Mouse (Mus musculus) spleen, postnatal 10 days (tissue): ENCODE measurements around the gene Arhgef10l.
"Not testable (repeated sequence)": the region's sequence is repeated elsewhere in the genome, so short reads cannot be mapped to it uniquely, and the experiment has no call there.

Experiments used
- DNase-seq, 2 experiments: peaks; one replicate each; pipeline ENCODE4 v3.0.0; 2021 to 2022; ENCODE audit warnings: low spot score in 2 of 2

Gene Arhgef10l

DNA sequence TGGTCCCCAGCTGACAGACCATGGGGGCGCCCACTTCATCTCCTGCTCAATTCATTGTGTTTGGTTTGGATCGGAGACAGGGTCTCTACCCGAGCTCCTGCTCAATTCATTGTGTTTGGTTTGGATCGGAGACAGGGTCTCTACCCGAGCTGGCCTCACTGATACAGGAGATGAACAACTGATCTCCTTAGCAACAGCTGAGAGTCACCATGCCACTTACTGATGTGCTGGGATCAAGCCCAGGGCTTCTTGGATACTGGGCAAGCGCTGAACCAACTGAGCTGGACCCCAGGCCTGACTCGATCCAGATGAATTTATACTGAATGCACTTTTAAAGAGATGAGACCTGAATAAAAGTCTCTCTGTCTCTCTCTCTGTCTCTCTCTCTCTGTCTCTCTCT lies 59.6 kb downstream of the Arhgef10l start:
- DNase-seq = no peak

DNA sequence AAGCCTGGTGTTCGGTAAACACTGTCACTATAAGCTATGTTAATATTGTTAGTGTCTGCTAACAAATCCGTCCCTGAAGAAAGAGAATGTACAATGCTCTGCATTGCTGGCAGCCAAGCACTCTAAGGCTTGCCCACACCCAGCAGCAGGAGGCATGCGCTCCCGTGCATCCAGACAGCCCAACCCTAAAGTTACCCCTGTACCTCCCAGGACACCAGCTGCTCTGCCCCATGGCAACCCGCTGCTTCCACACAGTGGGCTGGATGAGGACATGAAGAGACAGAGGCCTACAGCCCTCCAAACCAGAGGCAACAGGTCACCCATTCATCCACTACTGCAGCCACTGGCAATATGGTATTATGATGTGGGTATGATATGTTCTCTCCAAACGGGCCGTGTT lies 60.0 kb downstream of the Arhgef10l start:
- no peak for DNase-seq

DNA sequence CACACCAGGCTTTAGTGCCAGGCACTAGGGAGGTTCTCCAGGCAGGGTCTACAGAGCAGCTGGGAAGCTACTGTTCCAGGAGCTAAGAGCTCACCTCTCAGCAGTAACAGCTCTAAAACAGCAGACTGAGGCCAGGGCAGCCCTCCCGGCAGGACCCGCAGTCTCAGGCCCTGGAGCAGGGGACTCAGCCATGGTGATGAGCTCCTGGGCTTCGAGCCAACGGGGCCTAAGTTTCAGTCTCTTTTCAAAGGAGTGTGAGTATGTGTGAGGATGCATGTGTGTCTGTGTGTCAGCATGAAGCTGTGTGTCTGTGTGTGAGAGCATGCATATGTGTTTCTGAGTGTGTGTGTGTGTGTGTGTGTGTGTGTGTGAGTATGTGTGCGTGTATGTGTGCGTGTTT lies 60.6 kb downstream of the Arhgef10l start:
- DNase-seq = no peak

DNA sequence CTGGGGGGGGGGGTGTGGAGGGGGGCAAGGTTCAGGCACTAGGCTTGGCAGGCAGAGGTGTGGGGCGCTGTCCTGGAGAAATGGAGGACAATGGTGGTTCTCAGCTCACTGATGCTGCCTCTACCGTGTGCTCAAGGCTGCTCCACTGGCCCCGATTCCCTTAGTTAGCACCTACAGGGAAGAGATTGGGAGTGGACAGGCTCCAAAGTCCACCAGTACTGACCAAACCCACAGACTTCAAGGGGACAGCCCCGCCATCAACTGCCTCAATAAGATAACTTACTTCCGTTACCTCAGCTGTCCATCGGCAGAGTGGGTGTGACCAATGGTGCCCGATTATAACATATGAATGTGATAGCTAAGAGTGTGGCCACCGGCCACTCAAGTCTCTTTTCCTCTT lies 61.3 kb downstream of the Arhgef10l start:
- DNase-seq = no peak

DNA sequence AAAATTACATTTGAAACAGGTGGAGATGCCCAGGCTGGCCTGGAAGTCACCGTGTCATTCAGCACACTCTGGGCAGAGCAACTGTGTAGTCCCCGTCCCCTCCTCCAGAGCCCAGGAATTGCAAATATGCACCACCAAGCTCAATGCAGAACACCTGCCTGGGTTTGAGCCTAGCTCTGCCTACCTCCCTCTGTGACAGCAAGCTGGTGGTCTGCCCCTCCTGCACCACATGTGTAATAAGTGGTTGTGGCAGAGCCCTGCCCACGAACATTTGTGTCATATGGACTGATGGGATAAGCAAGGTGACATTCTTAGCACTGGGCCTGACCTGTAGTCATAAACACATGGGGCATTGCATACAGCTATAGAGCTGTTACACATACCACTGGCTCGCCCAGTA lies 63.8 kb downstream of the Arhgef10l start:
- DNase-seq = no peak

DNA sequence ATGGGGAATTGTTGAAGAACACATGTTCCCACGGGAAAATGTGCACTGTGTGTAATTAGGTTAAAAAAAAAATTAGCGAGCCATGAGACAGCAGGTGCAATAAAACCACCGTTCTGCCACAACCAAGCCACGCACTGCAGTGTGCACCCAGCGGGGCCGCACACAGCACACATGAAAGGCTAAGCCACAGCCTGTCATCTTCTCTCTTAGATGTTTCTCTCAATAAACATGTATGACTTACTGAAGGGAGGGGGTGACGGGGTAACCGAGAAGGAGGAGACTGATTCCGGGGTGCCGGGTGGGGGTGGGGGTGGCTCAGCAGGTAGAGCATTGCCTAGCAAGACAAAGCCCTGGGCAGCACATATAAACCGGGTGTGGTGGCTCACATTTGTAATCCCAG lies 64.7 kb downstream of the Arhgef10l start:
- DNase-seq = no peak

DNA sequence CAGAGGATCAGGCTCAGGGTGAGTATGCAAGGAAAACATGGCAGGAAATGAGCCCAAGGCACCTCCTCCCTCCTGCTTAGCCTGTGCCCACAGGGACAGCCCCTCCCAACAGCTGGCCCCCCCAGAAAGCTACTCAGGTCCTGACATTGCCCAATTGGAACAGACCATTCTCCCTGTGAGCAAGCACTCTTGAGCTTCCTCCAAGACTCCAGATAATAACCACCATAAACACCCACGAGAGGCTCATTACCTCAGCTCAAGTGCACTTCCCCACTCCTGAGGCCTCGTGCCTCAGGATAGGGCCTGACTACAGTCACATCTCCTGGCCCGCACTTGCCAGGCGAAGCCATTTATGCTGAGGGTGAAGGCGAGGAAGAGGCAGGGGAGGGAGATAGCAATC lies 67.0 kb downstream of the Arhgef10l start:
- DNase-seq = no peak

DNA sequence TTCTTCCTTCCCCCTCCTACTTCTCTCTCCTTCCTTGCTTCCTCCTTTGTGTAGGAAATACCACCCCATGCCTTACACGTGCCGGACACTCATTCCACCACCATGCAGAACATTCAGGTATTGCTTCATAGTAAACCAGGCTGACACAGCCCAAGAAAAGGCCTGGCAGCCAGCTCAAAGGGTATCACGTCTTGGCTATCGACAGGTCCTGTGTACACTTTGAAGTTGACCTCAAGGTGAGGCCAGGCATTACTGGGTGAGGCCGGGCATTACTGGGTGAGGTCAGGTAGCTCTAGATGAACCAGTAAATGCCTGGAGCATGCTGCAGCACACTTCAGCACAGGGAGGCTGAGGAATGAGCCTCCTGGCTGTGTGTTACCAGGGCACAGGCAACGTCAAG lies 67.9 kb downstream of the Arhgef10l start:
- DNase-seq = no peak

DNA sequence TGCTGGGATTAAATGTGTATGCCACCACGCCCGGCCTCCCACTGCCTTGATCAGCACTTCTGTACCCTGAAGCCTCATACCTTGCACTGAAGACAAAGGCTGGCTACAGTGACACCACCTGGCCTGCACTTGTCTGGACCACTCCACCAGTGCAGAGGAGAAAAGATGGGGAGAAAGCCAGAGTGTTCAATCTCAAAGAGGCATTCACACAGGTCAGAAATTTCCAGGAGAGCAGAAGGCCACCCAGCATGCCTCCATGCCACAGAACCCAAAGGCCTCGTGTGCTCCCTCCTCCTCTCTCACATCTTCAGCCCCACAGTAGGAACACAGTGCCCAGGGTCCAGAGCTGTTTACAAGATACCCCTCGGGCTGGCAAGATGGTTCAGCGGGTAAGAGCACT lies 68.4 kb downstream of the Arhgef10l start:
- no peak for DNase-seq

DNA sequence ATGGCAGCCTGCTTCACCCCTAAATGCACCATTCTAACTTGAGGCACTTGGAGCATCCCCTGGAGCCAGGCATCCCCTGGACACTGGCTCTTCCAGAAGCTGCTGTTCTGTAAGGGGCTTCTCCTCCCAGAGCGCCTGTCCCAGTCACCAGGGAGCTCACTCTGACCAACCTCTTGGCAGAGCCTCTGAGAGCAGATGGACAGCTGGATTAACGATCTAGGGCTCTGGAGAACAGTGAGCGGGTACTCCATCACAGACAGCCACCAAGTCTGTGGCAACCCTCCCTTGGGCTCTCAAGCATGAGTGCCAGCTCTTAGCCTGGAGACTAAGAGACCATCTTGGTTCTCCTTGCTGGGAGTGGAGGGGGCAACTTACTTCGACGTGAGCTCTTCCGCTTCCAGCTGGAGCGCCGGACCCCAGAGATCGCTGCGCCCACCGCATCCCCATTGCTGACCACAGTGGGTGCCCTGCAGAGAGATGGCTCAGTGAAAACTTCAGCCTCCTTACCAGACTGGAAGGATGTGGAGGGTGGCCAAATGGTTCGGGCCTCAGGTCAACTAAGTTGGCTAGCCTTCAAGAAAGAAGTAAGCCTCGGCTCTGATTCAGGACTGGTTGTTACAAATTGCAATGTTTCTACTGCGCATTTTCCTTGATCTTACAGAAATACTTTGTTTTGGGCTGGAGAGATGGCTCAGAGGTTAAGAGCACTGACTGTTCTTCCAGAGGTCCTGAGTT lies 71.9 kb downstream of the Arhgef10l start:
- DNase-seq = no peak

DNA sequence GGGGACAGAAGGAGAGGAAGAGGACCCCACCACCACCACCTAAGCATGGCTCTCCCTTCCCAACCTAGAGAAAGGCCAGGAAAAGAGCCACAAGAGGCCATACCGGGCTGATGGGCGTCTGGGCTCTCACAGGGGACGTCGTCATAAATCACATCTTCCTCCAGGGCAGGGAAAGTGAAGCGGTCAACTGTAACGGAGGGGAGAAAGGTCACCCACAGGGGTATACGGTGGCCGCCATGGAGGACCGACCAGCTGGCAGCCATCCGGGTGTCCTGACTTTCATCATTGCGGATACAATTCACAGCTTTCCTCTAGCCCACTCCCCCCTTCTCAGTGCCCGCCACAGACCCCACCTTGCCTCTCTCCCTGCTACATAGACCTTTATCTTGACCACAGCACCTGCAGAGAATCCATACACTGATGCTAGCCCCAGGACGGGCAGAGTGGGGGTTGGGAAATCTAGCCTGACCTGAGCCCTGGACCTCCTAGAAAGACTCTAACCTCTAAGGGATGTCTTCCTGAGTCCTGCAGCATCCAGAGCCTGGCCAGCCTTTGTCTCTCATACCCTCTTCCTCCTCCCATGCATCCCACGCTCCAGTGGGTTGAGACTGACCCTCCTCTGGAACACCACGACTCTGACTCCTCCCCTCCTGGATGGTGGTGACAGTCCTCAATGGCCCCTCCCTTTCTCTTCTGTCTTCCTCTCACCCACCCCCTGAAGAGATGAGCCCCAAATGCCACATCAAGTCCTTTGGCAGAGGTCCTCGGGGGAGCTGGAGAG lies 72.6 kb downstream of the Arhgef10l start:
- DNase-seq = no peak

DNA sequence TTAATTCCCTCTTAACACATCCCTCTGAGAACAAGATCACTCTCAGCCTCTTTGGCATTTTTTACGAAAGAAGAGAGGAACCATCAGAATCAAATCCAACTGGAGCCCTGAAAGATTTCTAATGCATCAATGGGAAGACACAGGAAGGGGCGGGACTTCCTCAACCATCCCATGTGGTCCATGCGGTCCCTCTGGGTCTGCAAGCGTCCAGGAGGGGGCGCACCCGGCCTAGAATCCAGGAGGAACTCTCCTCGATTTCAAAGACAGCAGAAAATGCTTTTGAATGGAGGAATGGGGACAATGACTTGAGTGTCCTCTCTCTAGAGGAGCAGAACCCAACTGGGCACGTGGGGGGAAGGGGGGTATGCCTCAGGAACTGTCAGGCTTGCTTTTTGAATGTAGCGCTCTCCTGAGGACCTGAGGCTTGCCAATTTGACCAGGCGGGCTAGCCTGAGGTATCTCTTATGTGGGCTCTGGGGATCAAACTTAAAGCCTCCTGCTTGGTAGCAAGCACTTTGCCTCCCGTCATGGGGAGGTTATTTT lies 73.5 kb downstream of the Arhgef10l start:
- peak; percentile 33 to 82 for DNase-seq

DNA sequence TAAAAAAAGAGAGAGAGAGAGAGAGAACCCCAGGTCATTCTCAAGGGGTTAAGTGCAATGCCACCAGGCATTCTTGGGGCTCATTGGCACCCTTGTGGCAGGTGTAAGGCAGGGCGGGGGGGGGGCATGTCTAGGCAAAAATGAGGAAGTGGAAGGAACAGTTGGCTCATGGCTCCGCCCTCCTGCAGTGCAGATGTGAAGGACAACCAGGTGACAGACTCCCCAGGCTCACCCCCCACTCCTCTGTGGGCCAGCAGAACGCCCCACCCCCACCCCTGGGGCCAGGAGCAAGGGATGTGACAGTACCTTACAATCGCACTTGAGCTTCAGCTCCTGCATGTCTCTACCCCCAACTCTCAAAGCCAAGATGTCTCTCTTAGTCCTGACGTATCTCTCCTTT lies 79.3 kb downstream of the Arhgef10l start:
- peak; percentile 20 to 72 for DNase-seq

DNA sequence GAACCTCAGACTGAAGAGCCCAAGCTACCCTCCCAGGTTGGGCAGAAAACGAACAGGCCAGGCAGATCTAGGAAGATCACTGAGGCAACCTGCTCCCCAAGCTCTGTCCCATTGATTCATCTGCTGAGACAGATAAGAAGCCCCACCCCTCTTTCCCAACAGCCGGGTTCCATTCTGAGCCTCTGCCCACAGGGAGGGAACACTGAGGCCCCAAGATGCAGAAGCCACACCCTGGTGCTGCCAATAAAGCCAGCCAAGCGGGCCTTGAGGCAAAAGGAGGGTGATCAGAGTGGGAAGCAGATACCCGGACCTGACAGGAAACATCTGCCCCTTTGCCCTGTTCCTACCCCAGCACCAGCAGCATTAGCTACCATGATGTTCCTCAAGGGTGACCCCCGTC lies 81.6 kb downstream of the Arhgef10l start:
- no peak for DNase-seq

DNA sequence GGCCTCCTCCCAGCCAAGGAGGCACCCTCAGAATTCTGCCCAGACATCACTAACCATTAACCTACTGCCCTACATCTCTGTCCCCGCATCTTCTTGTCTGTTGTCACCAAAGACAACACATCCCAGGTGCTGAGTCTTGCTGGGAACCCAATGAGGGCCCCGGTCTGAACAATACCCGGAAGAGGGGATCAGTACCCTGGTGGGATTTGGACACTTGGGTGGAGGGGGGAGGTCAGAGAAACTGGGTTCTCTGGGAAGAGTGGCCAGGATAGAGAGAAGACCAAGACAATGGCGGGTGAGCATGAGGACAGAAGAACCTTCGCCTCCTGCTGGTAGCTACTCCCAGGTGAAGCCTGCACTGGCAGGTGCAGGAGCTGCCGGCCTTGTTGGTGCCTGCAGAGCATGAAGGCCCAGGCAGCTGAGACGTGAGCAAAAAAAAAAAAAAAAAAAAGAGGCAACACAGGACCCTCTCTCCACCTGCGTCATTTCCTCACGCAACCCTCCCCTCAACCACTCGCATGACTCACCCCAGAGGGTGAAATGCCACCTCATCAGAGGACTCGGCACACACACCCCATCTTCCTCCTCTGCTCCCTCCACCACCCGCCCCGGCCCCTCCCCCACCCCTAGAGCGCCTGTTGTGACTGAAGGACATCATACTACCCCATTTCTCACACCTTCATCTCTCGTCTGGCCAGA lies 83.3 kb downstream of the Arhgef10l start:
- DNase-seq = no peak

DNA sequence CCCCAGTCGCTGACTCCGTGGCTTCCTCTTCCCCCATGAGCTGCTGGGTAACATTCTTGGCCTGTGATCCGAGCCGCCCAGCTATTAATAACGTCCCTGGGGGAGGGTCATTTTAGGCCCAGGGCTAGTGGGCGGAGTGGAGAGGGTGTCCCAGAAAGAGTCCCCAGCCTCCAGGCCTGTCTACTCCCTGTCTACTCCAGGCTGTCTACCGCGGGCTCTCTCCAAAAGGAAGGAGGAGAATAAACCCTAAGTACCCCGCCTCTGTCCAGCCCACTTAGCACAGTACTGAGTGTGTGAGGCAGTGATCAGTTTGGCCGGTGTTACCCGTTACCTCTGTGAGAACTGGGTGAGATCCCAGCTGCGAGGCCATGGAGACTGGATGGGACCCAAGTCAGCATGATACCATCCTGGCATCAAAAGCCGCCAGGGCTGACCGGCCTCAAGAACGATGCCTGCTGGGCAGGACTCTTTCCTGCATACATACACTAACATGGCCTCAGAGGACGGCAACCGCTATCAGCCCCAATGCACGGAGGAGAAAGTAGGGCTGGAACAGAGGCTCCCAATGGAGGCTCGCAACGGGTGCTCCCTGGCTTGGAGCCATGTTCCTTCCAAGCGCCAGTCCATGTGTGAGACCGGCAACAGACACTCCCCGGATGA lies 84.0 kb downstream of the Arhgef10l start:
- DNase-seq = no peak

DNA sequence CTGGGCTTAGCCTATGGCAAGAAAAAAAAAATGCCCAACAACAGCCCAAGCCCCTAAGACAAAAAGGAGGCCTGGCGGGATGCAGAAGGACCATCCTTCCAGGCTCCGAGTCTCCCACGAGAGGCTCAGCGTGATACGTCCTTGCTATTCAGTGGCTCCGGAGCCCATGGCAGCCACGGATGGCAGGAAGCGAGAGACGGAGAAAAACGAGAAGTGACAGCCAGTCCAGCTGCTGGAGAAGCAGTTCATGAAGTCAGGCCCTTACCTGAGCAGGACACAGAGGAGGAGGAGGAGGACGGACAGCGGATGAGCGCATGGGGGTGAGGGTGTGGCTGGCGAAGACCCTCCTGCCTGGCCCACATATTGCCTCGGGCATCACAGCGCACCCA lies 84.5 kb downstream of the Arhgef10l start:
- no peak for DNase-seq

DNA sequence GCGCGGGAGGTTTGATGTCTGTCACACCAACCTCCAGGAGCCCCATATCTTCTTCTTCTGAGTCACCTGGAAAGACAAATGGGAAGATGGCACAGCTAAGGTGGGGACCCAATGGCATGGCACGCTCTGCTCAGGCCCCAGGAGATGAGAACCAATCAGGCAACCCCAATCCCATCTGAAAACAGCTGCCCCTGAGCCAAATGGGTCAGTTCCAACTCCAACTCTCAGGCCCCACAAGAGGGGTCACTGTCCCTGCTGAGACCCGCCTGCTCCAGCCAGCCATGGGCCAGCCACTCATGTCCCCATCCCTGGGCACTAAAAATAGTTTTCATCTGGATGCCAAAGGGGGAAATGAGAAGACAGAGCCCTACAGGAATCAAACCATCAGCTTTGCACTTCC lies 84.9 kb downstream of the Arhgef10l start:
- no peak for DNase-seq

DNA sequence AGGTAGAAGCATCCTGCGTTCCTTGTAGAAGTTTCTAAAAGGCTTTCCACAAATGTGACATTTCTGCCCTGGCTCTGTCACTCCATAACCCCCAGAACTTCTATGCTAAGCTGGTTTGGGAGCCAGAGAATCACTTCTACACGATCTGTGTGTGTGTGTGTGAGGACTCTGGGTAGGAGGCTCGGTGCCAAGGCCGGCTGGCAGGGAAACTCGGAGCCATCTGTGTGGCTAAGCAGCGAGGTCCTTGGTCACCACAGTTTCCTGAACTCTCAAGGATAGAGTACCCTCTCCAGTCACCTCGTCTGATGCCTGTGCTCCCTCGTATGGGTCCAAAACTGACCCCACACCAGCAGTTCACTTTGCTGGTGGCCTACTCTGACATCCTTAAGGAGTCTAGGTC lies 86.2 kb downstream of the Arhgef10l start:
- no peak for DNase-seq

DNA sequence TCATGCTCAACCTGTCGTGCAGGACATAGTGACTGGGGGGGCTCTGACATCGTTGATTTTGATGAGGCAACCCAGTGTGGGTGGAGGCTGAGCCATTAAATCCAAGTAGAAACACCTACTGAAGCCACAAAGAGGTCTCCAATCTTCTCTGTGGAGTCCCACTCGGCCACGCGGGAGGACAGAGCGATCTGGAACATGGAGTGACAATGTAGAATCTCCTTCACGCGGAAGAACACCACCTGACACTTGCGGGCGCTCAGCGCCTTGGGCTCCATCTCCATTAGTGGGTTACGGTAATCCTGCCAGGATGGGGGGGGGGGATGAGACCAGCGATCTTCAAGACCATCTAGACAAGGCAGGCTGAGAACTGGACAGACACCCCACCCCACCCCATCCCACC lies 86.7 kb downstream of the Arhgef10l start:
- DNase-seq = no peak

DNA sequence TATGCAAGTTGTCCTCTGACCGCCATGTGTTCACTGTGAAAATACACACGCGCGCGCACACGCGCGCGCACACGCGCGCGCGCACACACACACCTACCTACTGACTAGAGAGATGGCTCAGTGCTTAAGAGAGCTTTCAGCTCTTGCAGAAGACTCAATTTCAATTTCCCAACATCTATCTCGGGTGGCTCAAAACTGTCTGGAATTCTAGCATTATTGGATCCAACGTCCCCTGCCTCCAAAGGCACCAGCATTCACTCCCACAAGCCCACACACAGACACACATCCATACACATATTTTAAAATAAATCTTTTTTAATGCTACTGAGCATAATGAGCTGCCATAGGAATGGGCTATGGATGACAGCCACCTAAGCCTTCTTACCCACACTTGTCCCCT lies 89.2 kb downstream of the Arhgef10l start:
- DNase-seq = no peak

DNA sequence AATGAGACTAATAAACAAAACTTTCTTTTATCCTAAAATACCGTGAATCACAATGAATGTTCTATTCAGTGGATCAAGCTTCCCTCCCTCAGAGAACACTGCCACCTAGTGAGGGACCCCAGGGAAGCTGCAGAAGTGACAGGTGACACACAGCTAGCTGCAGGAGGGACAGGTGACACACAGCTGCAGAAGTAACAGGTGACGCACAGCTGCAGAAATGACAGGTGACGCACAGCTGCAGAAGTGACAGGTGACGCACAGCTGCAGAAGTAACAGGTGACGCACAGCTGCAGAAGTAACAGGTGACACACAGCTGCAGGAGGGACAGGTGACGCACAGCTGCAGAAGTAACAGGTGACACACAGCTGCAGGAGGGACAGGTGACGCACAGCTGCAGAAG lies 90.9 kb downstream of the Arhgef10l start:
- DNase-seq = not testable (repeated sequence)
